Mouse (Mus musculus) central nervous system, embryonic 14 days (tissue): ENCODE results near the gene Camk2b. TPM values are rescaled to one million over a fixed set of nuclear protein-coding genes. Genes with fewer than 3 reads are reported as not detected.

Experiments
- polyA plus RNA-seq: library from polyadenylated mRNA; depleted of rRNA; stranded (reverse); fragments of >200 nt; gene quantifications from 2 replicates; pipeline ENCODE4 v1.2.3, GENCODE M21; 2012; rRNA removed

Gene Camk2b
- 83.2 and 84.4 TPM in 2 replicates for polyA plus RNA-seq

DNA sequence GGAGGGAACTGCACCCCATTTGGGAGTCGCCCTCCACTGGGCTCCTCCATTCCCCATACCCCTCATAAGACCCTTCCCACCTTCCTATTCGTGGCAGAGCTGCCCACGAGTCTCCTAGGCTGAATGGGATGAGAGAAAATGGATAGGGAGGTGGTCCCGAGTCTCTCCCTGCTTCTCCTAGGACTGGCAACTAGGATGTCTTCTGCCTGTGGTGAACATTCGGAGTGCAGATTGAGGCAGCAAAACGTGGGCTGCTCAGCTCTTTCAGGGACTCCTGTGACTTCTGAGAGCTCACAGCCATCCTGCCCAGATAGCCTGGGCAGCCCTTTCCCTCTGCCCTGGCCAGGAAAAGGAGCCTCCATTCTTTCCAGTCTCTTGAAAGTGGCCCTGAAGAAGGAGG lies at the start of gene Camk2b:
TSS of gene Camk2b (minus strand) at position 187 of the 400 bp plus-strand sequence.

DNA sequence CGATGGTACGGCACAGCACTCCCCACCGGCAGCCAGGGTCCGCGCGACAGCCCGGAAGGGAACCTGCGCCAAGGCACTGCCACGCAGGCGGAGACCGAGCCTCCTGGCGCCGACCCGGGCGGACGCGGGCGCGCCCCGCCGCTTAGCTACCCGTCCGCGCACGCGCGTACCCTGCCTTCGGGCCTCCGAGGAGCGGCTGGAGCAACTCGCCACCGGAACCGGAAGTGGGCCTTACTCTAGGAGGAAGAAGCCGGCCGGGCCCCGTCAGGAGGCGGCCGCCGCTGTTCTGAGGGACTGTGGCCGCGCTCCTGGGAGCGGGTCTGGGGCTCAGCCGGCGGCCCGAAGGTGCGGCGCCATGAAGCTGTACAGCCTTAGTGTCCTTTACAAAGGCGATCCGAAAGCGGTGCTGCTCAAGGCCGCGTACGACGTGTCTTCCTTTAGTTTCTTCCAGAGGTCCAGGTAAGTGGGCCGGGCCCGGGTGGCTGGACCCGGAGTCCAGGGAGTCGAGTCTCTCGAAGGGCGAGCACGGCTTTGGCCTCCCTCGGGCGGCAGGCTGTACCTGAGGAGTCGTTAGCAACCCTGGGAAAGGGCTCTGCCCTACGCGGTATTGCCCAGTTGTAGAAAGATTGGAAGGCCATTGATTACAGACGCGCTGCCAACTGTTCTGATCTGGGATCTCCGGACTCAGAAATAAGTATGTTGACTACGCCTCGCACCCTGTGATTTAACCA lies 110.5 kb downstream of the Camk2b start, which contains the start of gene Ykt6:
TSS of gene Ykt6 (plus strand) at position 148 of the 731 bp plus-strand sequence.

DNA sequence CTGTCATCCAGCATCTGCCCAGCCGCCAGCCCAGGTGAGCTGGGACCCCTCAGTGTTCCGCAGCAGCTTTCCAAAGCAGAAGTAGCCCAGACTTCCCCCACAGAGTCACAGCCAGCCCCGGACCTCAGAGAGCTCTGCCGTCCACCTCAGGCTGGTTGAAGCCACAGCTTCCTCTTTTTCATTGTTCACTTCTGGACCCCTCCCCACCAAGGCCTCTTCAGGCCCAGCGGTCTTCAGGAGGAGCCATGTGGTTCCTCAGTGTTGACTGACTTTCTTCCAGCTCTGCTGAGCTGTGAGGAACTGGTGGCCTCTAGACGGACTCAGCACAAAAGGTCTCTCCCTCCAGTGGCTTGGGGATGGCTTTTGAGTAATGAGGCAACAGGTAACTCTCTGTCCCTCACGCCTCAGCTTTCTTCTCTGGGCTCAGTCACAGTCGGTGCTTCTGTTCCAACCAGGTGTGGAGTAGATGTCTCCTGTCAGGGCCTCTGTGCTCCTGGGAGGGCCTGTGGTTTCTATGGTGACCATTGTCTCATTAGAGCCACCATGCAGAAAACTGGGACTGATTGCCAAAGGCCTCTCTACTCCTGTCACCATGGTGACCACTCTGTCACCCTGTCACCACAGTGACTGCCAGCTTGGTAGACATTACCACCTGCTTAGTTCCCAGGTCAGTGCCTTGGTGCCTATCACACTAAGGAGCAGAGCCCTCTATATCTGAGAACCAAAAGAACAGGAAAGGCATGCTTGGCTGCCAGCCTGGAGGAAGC lies 116.4 kb downstream of the Camk2b start, which contains the start of gene Gck:
TSS of gene Gck (minus strand) at position 496 of the 767 bp plus-strand sequence.

Other genes with a start within 250 kb of the Camk2b start
- 20.6 and 21.3 TPM in 2 replicates for gene Polm, start 228.3 kb downstream of the Camk2b start, polyA plus RNA-seq
- gene Aebp1, start 204.4 kb downstream of the Camk2b start, polyA plus RNA-seq, result 17.5 and 33.2 TPM in 2 replicates
- 97.8 and 108 TPM in 2 replicates for gene Pold2, start 188.1 kb downstream of the Camk2b start, polyA plus RNA-seq
- gene Myl7, start 167.6 kb downstream of the Camk2b start, polyA plus RNA-seq, result 0.15 TPM in 1 of 2 replicates, not detected in the other
- 3.5 and 3.7 TPM in 2 replicates for gene Gck, start 116.3 kb downstream of the Camk2b start, polyA plus RNA-seq
- 96.0 and 102 TPM in 2 replicates for gene Ykt6, start 110.7 kb downstream of the Camk2b start, polyA plus RNA-seq
- 0.25 and 0.27 TPM in 2 replicates for gene A730071L15Rik, start 133.7 kb upstream of the Camk2b start, polyA plus RNA-seq
- gene Nudcd3, start 134.1 kb upstream of the Camk2b start, polyA plus RNA-seq, result 64.4 TPM in 2 replicates
- 0.12 and 0.15 TPM in 2 replicates for gene Npc1l1, start 163.8 kb upstream of the Camk2b start, polyA plus RNA-seq
- gene Ddx56, start 201.4 kb upstream of the Camk2b start, polyA plus RNA-seq, result 52.5 and 54.0 TPM in 2 replicates
- gene Tmed4, start 208.5 kb upstream of the Camk2b start, polyA plus RNA-seq, result 160 and 179 TPM in 2 replicates
- gene Ogdh, start 225.3 kb upstream of the Camk2b start, polyA plus RNA-seq, result 59.6 and 68.9 TPM in 2 replicates